Mouse (Mus musculus) frontal cortex, postnatal 36 days (tissue): ENCODE measurements at regions not wholly inside any gene's neighbourhood (a gene's known extent, or its start where the extent isn't known, plus 50 kb on each side); places are given as distances from the start of the nearest gene placed in this dataset.

Experiments used
- DNase-seq, 2 experiments: peaks; one replicate each; pipeline ENCODE4 v3.0.0; 2022; ENCODE audit warnings: low spot score in 2 of 2

DNA sequence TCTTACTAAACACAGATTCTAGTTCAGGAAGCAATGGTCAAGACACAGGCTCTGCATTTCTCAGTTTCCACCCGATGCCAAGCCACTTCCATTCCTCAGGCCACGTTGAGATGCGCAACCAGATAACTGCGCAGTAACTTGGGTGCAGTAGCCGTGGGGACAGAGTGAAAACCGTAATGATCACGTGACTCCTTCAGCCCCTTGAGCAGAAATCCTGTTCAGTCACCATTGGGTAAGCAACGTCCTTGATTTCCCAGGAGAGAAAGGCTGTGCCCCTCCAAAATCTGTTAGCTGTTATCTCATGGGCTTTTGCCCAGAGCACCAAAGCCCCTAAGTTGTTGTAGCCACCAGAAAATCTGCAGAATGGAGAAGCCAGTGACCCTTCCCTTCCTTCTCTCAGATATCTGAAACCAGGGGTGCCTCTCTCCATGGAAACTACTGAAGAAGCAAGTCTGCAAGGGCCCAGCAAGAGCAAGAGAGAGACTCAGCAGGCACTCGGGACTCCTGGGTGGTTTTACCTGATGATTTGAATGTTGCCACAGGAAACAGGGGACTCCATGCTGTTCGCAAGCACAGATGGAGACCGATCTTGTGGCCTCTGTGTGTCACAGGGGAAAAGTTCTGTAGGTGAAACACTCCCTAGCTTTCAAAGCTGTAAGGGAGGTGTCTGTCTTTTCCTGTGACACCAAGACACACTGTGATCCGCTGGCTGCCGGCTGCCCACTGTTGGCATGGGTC, 126.7 kb downstream of the Lmo4 start:
- no peak for DNase-seq

DNA sequence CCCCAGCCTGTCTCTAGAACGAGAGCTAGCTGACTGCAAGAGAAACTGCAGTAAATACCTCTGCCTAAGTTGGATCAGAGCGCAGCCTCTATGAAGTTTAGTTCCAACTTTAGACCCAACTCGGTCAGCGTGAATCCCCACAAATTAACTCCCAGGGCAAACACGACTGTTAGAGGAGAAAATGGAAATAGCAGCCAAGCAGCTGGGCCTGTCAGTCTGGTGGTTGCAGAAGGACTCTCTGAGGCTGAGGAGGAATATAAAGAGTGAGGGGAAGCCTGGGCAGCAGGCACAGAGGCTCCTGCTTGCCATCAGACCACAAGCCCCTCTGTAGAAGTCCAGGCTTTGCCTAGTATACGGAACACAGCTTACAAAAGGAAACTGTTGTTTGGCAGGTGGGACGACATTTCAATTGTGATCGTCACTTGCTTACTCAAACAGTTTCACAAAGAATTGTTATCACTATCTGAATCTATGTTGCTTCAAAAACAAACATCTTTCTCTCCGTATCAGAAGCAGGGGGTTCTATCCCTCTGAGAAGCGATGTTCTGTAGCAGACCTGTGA, 135.0 kb downstream of the Lmo4 start:
- DNase-seq: no peak

DNA sequence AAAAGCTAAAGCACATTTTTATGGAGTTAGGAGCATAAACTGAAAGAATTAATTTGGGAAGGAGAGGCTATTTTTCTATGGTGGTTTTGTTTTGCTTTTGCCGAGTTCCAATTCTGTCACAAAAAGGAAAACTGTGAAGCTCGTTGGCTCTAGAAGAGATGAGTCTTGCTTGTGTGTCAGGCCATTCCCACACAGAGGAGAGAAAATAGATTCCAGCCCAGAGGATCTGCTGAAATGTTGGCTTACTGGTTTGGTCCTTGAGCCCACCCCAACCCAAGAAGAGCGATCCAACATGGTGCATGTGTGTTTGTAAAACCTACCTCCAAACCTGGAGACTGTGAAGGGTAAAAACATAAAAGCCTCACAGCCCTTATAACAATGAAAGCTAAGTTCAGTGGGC, 138.0 kb downstream of the Lmo4 start:
- DNase-seq: peak in 1 of 2 experiments; percentile 17

DNA sequence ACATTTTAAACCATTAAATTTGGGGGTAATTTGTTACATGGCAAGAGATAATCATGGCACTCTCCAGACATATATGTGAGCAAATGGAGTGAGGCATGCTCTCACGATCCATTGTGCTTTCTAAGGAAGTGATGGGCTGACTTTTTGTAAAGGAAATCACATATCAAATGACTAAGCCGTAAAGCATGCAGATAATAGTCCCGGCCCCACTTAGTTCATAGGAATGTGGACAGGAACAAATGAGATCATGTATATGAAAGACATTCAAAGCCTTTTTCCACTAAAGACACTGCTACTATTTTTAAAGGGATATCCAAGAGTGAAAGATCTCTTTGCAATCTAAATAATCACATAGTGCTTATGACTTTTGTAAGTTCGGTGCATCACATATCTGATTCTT, 146.9 kb downstream of the Lmo4 start:
- no peak for DNase-seq

DNA sequence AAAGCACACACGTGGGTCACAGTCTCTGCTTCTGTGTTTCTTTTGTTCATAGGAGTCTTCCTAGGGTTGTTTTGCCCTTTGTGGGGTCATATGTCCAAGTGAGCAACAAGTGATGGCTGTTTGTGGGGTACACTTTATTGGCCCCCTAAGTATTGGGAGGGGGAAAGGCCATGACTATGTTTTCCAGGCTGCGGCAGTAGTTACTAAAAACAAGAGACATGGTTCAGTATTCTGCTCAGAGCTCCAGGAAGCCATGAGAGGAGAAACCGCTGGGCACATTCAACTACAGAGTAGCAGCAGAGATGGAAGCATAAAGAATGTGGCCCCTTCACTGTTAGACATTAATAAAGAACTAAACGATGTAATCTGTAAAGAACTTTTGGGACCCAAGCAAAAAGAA, 154.7 kb downstream of the Lmo4 start:
- no peak for DNase-seq

DNA sequence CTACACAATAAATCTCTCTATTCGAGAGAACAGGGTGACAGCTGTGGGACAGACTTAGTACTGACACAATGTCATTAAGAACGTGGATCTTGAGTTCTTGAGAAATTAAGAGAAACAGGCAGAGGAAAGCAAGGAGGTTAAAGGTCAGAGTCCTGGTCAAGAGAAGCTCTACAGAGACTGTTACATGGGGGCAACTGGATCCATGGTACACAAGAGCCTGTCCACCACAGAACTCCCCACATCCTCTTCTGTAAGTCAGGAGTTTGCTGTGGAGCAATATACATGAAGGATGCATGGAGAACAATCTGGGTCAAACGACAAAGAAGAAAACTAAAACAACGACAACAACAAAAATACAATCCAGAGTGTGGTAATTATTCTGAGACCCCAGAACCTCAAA, 155.8 kb downstream of the Lmo4 start:
- DNase-seq: no peak

DNA sequence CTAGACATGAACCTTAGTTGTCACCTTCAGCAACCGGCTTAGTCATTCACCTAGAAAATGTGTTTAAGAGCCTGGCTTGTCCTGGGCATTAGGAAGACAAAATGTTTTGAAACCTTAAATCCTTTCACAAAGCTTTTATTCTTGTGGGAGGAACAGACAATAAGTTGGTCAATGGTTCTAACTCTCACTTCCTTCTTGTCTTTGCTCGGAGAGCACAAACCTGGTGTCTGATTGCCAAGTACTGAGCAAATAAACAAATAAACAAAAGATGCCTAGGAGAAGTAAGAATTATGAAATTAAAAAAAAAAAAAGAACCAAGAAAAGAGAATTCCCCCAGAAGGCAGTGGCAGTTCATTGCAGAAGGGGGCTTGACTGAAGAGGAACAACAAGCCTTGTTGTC, 160.7 kb downstream of the Lmo4 start:
- DNase-seq: no peak

DNA sequence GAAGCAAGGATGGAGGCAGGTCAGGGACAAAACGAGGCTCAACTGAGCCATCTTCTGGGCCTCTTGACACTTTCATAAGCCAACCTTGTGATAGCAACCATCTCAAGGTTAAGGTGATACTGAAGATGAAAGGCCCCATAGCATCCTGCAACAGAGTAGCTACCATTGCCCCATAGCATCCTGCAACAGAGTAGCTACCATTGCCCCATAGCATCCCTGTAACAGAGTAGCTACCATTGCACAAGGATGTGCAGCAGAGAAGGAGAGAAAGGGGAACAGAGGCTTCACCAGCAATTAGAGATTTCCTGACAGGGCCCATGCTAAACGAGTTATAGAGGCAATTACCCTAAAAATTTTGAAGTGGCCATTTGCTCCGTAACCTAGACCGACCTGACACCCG, 163.2 kb downstream of the Lmo4 start:
- no peak for DNase-seq

DNA sequence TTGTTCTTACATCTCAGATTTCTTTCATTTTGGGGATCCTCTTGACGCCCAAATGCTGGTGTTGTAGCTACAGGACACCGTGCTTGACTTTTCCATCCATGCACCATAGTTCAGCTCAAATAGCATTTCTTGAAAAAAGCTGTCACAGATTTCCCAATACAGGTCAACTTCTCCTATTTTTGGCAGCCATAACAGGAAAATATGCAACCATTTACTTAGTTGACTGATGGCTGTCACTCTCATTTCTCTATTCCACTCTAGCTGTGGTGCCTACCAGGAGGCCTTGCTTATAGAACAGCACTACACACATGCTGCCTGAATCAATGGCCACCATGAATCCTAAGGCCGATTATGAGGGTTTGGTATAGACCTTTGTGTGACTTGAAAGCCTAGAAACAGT, 165.5 kb downstream of the Lmo4 start:
- no peak for DNase-seq

DNA sequence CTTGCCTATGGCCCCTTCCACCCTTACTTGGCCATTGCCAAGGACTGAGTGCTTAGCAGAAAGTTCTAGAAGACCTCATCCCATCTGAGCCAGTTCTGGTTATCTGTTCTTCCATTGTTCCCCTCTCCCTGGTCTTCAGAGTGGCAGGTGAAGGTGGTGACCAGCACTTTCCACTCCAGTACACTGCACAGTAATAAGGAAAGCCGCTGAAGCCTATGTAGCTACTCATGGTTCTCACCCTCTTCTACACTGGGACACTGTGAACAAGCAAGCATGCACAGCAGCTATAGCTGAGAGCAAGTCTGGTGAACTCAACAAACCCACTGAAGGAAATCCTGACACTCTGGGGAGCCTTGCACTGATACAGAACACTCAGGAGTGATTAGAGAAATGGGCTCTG, 175.4 kb downstream of the Lmo4 start:
- DNase-seq: no peak

DNA sequence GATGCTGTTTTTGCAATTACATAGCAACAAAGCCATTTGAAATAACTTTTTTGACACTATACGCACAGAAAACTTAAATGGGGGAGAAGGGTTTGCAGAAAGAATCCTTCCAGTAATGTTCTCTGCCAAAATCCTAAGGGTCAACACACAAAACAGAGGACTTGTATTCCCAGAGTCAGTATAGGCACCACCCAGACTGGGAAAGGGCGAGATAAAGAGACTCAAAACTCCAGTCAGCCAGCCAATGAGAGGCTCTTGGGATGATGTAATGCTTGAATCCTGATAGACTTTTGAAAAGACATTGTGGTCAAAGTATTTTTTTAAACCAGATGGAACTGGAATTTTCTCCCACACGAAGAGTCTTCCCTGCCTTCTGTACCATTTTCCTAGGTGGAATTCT, 175.9 kb downstream of the Lmo4 start:
- no peak for DNase-seq

DNA sequence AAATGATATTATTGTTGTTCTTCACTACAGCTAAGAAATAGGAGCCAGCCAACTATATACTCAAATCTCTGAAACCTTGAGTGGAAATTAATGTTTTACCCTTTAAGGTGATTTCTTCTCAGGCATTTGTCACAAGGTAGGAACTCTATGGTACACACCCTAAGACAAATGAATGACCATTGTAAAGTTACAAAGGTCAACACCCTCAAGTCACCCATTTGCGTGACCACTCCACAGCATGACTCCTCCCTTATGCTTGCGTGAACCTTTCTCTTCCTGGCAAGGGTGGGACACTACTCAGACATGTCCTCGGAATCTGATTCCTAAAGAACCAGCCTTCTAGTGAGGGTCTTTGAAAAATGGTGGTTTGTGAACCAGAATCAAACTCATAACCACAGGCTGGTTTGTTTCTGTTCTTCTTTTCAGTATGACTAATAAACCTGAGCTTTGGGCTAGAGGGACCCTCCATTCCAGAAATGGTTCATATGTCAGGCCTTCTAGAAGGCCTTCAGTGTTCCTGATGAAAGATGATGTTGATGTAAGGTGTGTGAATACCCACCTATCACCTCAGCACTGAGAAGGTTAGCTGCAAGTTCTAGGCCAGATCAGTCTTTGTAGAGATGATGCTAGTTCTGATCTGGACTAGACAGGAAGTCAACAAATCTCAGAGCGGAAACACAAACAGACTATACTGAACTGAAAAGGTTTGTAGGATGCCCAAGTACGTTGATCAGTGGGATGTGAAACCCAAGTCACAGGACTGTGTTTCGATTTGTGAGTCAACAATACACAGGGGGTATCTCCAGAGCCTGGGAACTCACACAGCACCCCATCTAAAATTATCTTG, 177.7 kb downstream of the Lmo4 start:
- DNase-seq: no peak

DNA sequence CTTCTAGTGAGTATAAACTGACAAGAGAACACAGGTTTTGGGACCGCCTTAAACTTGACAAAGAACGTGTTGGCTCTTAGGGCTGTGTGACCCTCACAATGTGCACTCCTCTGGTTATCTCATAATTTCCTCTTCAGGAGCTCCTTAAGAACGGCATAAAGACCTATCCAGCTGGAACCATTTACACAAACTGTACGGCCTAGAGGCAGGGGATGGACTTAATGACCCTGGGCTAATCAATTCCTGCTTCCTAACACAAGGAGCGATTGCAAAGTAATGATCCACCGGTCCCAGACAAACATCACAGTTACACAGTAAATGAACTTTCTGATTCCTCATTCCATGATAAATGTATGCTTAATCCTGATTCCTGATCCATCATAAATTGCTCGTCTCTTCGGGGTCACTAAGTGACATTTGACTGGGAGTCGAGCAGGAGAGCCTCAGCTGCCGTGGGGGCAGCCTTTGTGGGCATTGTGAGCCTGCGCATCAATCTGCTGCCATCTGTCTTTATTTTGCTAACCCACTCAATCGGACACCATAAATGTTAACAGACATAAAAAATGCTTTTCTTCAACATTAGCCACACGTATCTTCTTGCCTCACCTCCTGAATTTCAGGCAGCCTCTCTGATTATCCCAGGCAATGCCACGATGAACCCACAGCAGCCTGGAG, 179.4 kb downstream of the Lmo4 start:
- no peak for DNase-seq

DNA sequence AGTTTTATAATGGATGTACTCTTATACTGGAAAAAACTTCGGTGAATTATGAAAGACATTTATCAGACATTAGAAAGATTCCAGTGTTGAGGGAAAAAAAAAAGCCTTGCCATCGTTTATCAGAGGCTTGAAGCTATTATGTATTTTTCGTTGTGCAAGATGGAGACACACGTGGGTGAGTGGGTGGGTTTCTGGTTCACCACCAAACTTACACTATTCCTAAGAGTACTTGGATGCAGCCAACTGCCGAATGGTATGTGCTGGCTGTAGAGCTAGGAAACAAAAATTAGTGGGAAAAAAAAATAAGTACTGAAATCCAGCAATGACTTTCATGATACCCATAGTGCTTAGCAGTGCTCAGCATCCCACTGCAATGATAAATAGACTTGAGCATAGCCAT, 180.8 kb downstream of the Lmo4 start:
- DNase-seq: no peak

DNA sequence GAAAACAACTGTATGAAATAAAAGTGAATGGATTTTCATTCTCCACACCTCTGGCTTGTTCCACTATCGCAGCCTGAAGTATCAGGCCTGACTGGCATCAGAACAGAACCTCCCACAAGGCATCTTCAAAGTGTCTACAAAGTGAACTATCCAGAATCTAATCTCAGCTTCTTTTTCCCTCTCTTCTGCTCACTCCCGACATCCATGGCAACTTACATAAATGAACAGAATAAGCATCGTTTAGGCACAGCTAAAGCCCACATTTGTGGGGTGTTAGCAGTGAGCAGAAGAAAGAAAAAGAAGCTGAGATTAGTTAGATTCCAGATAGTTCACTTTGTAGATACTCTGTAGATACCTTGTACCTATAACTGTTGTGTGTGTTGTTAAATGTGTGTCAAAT, 182.0 kb downstream of the Lmo4 start:
- DNase-seq: no peak

DNA sequence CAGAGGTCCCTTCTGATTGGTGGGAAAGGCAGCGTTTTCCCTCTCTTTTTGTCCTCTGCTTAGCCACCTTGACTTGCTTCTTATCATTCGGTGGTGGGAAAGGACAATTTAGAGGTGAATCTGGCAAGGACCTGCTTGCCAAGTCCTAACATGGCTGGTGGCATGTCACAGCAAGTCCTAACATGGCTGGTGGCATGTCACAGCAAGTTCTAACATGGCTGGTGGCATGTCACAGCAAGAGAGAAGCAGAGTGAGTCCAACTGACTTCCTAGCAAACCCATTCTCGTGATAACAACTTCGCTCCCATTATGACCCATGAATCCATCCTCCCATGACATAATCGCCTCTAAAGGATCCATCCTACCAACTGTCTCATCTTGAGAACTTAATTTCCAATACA, 183.1 kb downstream of the Lmo4 start:
- DNase-seq: no peak

DNA sequence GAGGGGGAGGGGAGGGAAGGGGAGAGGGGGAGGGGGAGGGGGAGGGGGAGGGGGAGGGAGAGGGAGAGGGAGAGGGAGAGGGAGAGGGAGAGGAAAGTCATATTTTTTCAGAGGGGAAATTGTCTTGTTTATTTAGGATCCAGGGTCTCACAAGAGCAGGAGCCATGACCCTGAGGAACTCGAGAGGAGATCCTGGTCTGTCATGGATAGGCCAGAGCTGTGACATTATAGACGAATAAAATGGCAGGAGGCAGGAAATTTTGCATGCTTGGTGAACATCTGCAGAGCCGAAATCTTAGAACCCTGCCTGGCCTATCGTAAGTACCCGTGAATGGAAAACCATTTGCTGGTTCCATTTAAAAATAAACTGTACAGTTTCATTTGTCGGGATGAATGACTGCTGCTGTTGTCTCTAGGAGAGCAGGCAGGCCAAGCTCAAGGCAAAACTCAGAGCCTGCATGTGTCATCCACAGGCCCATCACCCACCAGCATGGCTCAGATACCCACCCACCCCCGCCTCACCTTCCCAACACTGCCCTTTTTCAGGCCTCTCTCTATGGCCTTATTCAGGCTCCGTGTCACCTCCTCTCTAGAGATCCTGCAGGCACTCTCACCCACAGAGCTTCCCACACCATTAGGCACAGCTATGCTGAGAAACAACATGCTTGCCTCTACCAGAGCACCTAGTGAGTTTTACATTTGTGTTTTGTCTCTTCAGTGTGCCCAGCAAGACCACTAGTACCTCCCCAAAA, 184.7 kb downstream of the Lmo4 start:
- no peak for DNase-seq

DNA sequence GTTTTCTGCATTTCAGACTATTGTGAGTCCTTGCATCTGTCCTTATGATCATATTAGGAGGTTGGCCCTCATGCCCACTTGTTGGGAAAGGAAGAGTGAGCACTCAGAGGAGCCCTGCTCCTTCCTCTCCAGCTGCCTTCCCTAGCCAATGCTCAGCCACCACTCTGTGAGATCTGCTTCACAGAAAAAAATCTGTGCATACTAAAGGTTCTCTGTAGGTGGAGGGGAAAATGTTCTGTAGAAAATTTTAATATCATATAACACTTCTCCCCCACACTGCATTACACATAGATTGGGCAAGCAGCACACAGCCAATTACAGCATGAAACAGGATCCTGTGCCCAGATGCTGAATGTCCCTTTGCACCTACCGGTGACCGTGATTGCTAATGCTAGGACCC, 185.7 kb downstream of the Lmo4 start:
- peak in 1 of 2 experiments; percentile 40 for DNase-seq

DNA sequence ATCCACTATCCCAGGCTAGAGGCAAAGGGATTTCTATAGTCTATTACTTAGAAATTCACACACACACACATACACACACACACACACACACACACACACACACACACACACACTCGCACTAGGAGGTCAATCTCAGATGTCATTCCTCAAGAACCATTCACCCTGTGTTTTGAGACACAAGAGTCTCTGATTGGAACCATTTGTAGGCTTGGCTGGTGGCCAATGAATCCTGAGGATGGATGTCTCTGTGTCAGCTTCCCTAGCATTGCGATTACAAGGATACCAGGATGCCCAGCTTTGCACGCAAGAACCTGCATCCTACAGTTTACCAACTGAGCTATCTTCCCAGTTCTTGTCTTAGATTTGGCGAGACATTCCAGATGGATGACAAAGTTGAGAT, 186.5 kb downstream of the Lmo4 start:
- DNase-seq: no peak

DNA sequence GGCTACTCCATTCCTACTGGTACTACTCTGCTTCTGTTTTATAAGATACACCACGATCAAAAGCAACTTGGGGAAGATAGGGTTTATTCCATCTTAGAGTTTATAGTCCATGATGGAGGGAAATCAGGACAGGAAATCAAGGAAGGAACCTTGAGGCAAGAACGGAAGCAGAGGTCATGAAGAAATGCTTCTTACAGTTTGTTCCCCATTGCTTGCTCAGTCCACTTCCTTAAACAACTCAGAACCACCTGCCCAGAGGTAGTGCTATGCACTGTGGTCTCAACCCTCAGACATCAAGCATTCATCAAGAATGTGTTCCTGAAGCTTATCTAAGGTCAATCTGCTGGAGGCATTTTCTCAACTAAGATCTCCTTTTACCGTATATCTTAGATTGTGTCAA, 189.8 kb downstream of the Lmo4 start:
- DNase-seq: no peak

DNA sequence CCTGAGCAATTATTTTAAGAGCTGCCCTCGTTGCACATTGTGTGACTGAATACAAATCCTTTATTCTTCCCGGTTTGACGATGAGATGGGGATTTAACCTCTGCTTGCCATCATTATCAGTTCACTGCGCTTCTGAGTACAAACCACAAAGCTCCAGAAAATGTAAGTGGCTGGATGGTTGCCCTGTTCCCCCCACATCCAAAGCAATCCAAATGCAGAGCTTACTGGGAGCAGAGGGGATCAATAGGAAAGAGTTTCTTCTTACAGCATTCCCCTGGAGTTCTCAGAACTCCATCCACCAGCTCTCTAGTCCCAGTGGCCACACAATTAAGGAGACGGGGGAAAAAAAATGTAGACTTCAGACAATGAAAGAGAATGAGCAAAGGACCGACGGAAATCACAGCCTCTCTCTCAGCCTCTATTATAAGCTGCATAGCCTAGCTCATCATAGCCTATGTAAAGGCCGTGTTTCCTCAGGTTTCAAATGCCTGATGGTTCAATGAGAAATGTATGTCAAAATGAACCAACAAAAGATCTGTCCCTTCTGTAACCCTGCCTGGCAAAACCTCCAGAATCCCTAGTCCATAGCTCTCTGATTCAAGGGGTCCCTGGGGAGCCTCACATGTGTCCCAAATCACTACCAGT, 191.4 kb downstream of the Lmo4 start:
- no peak for DNase-seq
